Mouse (Mus musculus): ENCODE data around the gene Mdk. TPM values are rescaled to one million over a fixed set of nuclear protein-coding genes. Genes with fewer than 3 reads are reported as not detected.

Mdk gene
- polyA plus RNA-seq, 1 experiment from 2014 or later, result 1,127 TPM

DNA sequence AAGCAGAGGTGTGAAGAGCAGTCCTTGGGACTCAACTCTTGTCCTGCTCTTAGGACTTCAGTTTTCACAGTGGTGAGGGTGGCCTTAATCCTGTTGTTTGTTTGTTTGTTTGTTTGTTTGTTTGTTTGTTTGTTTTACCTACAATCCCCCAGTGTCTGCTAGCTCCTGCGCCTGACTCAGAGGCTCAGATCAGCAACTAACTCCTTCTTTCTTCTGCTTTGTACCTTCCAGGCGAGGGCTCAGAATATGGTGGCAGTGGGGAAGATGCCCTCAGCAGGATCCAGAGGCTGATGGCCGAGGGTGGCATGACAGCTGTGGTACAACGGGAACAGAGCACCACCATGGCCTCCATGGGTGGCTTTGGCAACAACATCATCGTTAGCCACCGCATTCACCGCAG, 15.0 kb downstream of the Mdk start:
- H3K4me2 ChIP-seq (ENCODE audit: low read depth), result no peak overlapping the region
- H3K27me3 ChIP-seq (ENCODE audit: control insufficient read depth, insufficient read depth, low read length), result peaks cover 14% of the 10 kb centered on the region
- H3K9me3 ChIP-seq (ENCODE audit: control insufficient read depth, low read length), result no peaks in the 10 kb centered on the region
- no peak overlapping the region for H3K9ac ChIP-seq (ENCODE audit: low read length)
- no peak overlapping the region for H3K4me3 ChIP-seq (ENCODE audit: low read depth, low read length)
- no peak for ATAC-seq (ENCODE audit: insufficient read depth, low FRiP score, low TSS enrichment)
- WGBS, result 90% methylated on average over 7 of the region's 7 CpGs
- H3K4me1 ChIP-seq (ENCODE audit: control insufficient read depth, insufficient read depth, low read length), result no peaks in the 10 kb centered on the region; the same call in 1 of the 2 replicates
- no peak overlapping the region for H3K27ac ChIP-seq (ENCODE audit: low read depth, low read length)
- H3K36me3 ChIP-seq (ENCODE audit: control insufficient read depth, insufficient read depth, low read length), result peaks cover 9% of the 10 kb centered on the region
- no peak for DNase-seq (ENCODE audit: low spot score)

DNA sequence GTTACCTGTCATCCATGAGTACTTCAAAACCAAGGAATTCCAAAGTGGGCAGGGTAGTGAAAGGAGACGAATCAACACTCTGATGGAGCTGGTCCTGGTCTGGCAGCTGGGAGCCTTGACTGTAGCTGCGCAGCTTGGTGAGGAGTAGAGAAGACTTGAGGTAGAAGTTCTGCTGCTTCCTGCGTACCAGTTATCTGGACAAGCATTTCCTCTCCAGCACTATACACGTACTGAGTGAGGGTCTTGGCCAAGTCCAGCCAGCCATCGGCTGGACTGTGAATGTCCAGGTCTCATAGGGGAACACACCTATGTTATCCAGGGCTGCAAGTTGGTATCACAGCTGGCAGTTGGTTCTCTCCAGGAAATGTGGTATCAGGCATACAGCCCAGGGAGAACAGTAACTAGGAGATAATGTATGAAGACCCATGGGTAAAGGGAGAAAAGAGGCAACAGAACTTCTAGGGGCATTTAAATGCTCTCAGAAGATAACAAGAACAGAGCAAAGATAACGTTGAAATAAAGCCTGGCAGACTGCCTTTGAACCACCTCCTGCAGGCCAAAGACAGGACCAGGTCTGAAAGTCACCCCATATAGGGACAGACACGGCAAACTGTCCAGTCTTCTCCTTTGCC, 15.6 kb downstream of the Mdk start:
- DNase-seq (ENCODE audit: low spot score) (no peak), ATAC-seq (ENCODE audit: insufficient read depth, low FRiP score, low TSS enrichment) (no peak)
- Histone ChIP-seq H3K27me3 (ENCODE audit: control insufficient read depth, insufficient read depth, low read length) (peaks cover 12% of the 10 kb centered on the region), H3K27ac (ENCODE audit: low read depth, low read length) (no peak overlapping the region), H3K36me3 (ENCODE audit: control insufficient read depth, insufficient read depth, low read length) (peaks cover 14% of the 10 kb centered on the region), H3K4me1 (ENCODE audit: control insufficient read depth, insufficient read depth, low read length) (no peaks in the 10 kb centered on the region; the same call in 1 of the 2 replicates), H3K4me2 (ENCODE audit: low read depth) (no peak overlapping the region), H3K9ac (ENCODE audit: low read length) (no peak overlapping the region), H3K9me3 (ENCODE audit: control insufficient read depth, low read length) (no peaks in the 10 kb centered on the region), H3K4me3 (ENCODE audit: low read depth, low read length) (no peak overlapping the region)
- WGBS, result 93% methylated on average over 7 of the region's 7 CpGs

DNA sequence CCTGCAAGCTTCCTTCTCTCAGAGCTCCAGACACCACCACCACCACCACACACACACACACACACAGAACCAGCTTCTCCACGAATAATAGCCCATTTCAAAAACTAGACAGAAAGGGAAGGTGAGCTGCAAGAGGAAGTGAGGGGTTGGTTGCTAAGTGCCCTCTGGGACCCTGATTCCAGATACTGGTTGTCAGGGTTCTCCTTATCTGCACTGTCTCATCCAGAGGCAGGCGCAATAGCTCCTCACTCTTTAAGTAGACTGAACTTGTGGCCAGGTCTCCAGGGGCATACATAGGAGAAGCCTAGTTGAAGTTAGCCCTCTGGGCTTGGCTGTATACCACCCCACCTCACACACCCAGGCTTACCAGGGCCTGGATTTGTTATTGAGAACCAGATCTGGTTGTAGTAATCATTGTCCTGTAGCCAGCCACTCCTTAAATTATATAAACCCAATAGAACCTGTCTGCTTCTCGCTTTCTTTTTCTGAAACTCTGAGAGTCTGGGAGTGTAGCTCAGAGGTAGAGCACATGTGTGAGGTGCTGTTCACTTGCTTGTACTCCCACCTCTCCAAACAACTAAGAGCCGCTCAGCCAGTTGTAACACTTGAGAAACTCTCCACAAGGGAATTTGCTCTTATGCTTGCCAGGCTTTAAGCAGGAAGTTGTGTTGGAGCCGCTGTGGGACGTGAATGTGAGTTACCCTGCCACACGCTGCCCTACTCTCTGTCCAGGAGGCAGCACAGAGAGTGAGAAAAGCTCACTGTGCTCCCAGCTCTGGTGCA, 18.6 kb downstream of the Mdk start:
- no peak overlapping the region for H3K4me3 ChIP-seq (ENCODE audit: low read depth, low read length)
- H3K4me1 ChIP-seq (ENCODE audit: control insufficient read depth, insufficient read depth, low read length), result no peaks in the 10 kb centered on the region
- DNase-seq (ENCODE audit: low spot score) (no peak), ATAC-seq (ENCODE audit: insufficient read depth, low FRiP score, low TSS enrichment) (no peak)
- WGBS, result 90% methylated on average over 7 of the region's 7 CpGs
- no peak overlapping the region for H3K4me2 ChIP-seq (ENCODE audit: low read depth)
- no peak overlapping the region for H3K27ac ChIP-seq (ENCODE audit: low read depth, low read length)
- no peaks in the 10 kb centered on the region for H3K9me3 ChIP-seq (ENCODE audit: control insufficient read depth, low read length)
- H3K27me3 ChIP-seq (ENCODE audit: control insufficient read depth, insufficient read depth, low read length), result no peaks in the 10 kb centered on the region
- peaks cover 16% of the 10 kb centered on the region for H3K36me3 ChIP-seq (ENCODE audit: control insufficient read depth, insufficient read depth, low read length)
- H3K9ac ChIP-seq (ENCODE audit: low read length), result no peak overlapping the region

DNA sequence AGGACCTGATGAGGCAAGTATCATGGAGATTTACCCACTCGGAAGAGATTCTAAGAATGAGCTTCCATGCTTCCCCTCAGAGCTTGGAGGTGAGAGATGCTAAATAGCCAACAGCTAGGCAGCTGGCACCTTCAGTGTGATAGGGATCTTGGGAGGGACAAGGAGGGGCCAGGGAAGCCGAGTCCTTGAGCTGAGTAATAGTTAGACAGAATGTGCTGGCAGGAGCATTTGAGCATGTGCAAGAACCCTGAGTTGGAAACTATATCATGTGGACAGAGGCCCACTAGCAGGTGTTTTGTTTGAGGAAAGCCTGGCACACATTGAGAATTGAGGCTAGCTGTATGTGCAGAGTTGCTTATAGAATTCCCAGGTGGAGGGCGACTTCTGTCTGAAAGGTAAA, 19.5 kb downstream of the Mdk start:
- Histone ChIP-seq H3K27ac (ENCODE audit: low read depth, low read length) (no peak overlapping the region), H3K9ac (ENCODE audit: low read length) (no peak overlapping the region), H3K27me3 (ENCODE audit: control insufficient read depth, insufficient read depth, low read length) (no peaks in the 10 kb centered on the region), H3K9me3 (ENCODE audit: control insufficient read depth, low read length) (no peaks in the 10 kb centered on the region), H3K4me1 (ENCODE audit: control insufficient read depth, insufficient read depth, low read length) (no peaks in the 10 kb centered on the region), H3K4me2 (ENCODE audit: low read depth) (no peak overlapping the region), H3K36me3 (ENCODE audit: control insufficient read depth, insufficient read depth, low read length) (peaks cover 13% of the 10 kb centered on the region), H3K4me3 (ENCODE audit: low read depth, low read length) (no peak overlapping the region)
- 85% methylated on average over 3 of the region's 3 CpGs for WGBS
- DNase-seq (ENCODE audit: low spot score) (no peak), ATAC-seq (ENCODE audit: insufficient read depth, low FRiP score, low TSS enrichment) (no peak)

- Histone ChIP-seq H3K4me1 (ENCODE audit: control insufficient read depth, insufficient read depth, low read length) (no peaks in the 10 kb centered on the region), H3K36me3 (ENCODE audit: control insufficient read depth, insufficient read depth, low read length) (peaks cover 2% of the 10 kb centered on the region; the same call in 1 of the 2 replicates), H3K4me3 (ENCODE audit: low read depth, low read length) (no peak overlapping the region), H3K9me3 (ENCODE audit: control insufficient read depth, low read length) (no peaks in the 10 kb centered on the region), H3K4me2 (ENCODE audit: low read depth) (no peak overlapping the region), H3K27ac (ENCODE audit: low read depth, low read length) (no peak overlapping the region), H3K9ac (ENCODE audit: low read length) (no peak overlapping the region), H3K27me3 (ENCODE audit: control insufficient read depth, insufficient read depth, low read length) (no peaks in the 10 kb centered on the region)
- DNase-seq (ENCODE audit: low spot score) (no peak), ATAC-seq (ENCODE audit: insufficient read depth, low FRiP score, low TSS enrichment) (no peak)
- WGBS, result 95% methylated on average over 2 of the region's 2 CpGs
Measured at GRCm38 (mm10) chr2:91906141-91906540, 26.0 kb downstream of the Mdk start.

DNA sequence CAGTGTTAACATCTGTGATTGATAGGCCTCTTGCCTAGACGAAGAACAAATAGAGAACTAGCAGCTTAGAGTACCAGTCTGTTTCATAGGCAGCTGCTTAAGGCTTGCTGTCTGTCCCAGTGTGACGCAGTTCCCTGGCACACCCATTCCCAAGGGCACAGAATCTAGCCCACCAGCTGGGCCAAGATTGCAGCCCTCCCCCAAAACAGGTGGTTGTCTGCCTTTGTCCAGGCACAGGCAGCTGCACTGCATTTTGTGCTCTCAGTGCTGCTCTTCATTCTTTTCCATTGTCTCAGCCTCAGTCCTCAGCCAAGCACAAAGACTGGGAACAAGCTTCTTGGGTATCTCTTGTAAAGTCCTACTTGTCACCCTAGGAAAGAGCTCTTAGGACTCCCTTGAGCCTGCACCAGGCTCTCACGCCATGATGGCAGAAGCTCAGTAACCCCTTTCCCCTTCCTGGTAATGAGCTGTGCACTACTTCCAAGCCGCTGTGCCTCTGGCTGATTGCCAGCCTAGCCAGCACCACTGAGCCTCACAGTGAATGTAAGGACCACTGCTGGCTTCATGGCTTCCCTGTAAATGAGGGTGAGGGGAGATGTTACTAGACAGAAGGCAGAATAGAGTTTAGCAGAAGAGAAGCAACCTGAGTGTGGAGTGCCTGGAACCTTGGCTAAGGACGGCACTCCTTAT, 27.3 kb downstream of the Mdk start:
- H3K27ac ChIP-seq (ENCODE audit: low read depth, low read length), result no peak overlapping the region
- peak; percentile 19 for DNase-seq (ENCODE audit: low spot score)

GRCm38 (mm10) chr2:91903171-91903925, 28.7 kb downstream of the Mdk start:
- Histone ChIP-seq H3K4me3 (ENCODE audit: low read depth, low read length) (no peak overlapping the region), H3K9me3 (ENCODE audit: control insufficient read depth, low read length) (no peaks in the 10 kb centered on the region), H3K27me3 (ENCODE audit: control insufficient read depth, insufficient read depth, low read length) (no peaks in the 10 kb centered on the region), H3K36me3 (ENCODE audit: control insufficient read depth, insufficient read depth, low read length) (peaks cover 2% of the 10 kb centered on the region; the same call in 1 of the 2 replicates), H3K4me1 (ENCODE audit: control insufficient read depth, insufficient read depth, low read length) (no peaks in the 10 kb centered on the region), H3K4me2 (ENCODE audit: low read depth) (no peak overlapping the region), H3K27ac (ENCODE audit: low read depth, low read length) (no peak overlapping the region), H3K9ac (ENCODE audit: low read length) (no peak overlapping the region)
- no peak for DNase-seq (ENCODE audit: low spot score)
- 85% methylated on average over 3 of the region's 3 CpGs for WGBS
- ATAC-seq (ENCODE audit: insufficient read depth, low FRiP score, low TSS enrichment), result no peak

More for the DNA sequence above, 27.3 kb downstream of the Mdk start:
- WGBS, result 73% methylated on average over 5 of the region's 5 CpGs
- Histone ChIP-seq H3K4me1 (ENCODE audit: control insufficient read depth, insufficient read depth, low read length) (no peaks in the 10 kb centered on the region), H3K9me3 (ENCODE audit: control insufficient read depth, low read length) (no peaks in the 10 kb centered on the region), H3K27me3 (ENCODE audit: control insufficient read depth, insufficient read depth, low read length) (no peaks in the 10 kb centered on the region), H3K4me2 (ENCODE audit: low read depth) (no peak overlapping the region), H3K9ac (ENCODE audit: low read length) (no peak overlapping the region), H3K36me3 (ENCODE audit: control insufficient read depth, insufficient read depth, low read length) (peaks cover 2% of the 10 kb centered on the region; the same call in 1 of the 2 replicates), H3K4me3 (ENCODE audit: low read depth, low read length) (no peak overlapping the region)
- no peak; the same call in 1 of the 2 replicates for ATAC-seq (ENCODE audit: insufficient read depth, low FRiP score, low TSS enrichment)

DNA sequence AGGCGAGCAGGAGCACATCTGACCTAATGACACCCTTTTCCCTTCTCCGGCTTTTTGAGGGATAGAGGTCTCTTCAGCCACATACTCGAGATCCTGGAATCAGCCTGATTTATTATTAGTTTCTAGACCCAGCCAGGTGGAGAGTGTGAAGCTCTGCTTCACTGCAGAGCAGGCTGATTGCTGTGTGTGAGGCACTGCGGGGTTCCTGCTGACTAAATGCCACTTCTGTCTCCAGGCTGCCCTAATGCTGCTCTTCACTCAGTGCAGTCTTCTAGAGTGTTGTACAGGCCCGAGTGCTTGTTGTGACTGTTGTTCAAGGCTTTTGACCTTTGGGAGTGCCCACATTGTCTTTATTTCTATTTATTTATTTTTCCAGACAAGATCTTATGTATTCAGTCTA, 29.8 kb downstream of the Mdk start:
- H3K36me3 ChIP-seq (ENCODE audit: control insufficient read depth, insufficient read depth, low read length), result peaks cover 2% of the 10 kb centered on the region; the same call in 1 of the 2 replicates
- H3K4me1 ChIP-seq (ENCODE audit: control insufficient read depth, insufficient read depth, low read length), result no peaks in the 10 kb centered on the region
- no peak overlapping the region for H3K27ac ChIP-seq (ENCODE audit: low read depth, low read length)
- H3K9ac ChIP-seq (ENCODE audit: low read length), result no peak overlapping the region
- no peak for ATAC-seq (ENCODE audit: insufficient read depth, low FRiP score, low TSS enrichment)
- H3K4me2 ChIP-seq (ENCODE audit: low read depth), result no peak overlapping the region
- no peaks in the 10 kb centered on the region for H3K9me3 ChIP-seq (ENCODE audit: control insufficient read depth, low read length)
- H3K4me3 ChIP-seq (ENCODE audit: low read depth, low read length), result no peak overlapping the region
- DNase-seq (ENCODE audit: low spot score), result no peak
- 55% methylated on average over 5 of the region's 5 CpGs for WGBS
- no peaks in the 10 kb centered on the region for H3K27me3 ChIP-seq (ENCODE audit: control insufficient read depth, insufficient read depth, low read length)

Measured in neural tube, embryonic 11.5 days (tissue).